Mouse (Mus musculus) ovary, postnatal 14 days (tissue): ENCODE measurements around the gene Mapkapk5.
A peak's percentile ranks its signal among the peaks of the same experiment; 100 is the strongest.

Experiments used
- DNase-seq: peaks from one replicate; pipeline ENCODE4 v3.0.0; 2022; ENCODE audit warnings: low spot score

Gene Mapkapk5

GRCm38 (mm10) chr5:121500719-121501118 is 45.0 kb downstream of the Mapkapk5 start:
- DNase-seq, result no peak

DNA sequence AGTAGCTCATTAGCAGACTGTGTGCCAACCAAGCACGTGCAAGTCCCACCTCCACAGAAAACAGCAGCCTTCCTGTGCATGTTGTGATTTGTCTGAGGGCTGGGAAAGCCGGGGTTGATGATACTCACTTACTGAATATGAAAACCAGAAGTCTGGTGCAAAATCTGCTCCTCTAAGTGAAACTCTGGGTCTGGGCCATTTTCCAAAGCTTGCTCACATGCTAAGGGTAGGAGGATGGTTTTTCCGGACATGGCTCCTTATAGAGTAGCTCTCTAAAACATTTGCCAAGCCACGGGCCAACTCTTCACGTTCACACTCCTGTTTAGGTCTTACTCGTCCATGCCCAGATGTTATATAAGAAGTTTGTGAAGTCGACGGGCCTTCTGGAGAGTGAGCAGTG is 52.4 kb downstream of the Mapkapk5 start:
- no peak for DNase-seq

DNA sequence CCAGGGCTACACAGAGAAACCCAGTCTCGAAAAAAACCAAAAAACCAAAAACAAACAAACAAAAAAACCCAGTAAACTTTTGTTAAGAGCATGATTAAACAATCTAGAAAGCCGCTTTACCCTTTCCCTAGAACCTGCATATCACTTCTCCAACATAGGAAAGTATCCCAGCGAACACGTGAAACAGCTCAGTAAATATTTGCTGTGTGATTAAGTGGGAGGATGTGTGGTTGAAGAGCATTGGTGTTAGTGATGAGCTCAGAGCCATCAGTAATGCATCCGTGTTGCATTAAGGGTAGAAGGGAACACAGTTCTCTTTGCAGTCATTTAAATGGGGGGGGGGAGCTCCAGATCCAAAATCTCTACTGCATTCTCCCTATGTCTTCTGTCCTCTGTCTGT is 60.9 kb downstream of the Mapkapk5 start:
- no peak for DNase-seq

GRCm38 (mm10) chr5:121477680-121478079 is 68.0 kb downstream of the Mapkapk5 start:
- DNase-seq, result peak; percentile 34

- no peak for DNase-seq
Observed at GRCm38 (mm10) chr5:121476040-121476439, 69.7 kb downstream of the Mapkapk5 start.
